Mouse (Mus musculus): ENCODE data around the gene Gsto1.

Gene Gsto1

GRCm38 (mm10) chr19:47888037-47888436, 33.3 kb downstream of the Gsto1 start:
- in situ Hi-C loops (cut with MboI, MseI): no loop called here

GRCm38 (mm10) chr19:47890489-47891130, 35.8 kb downstream of the Gsto1 start:
- in situ Hi-C loops (cut with MboI, MseI): no loop called here

- in situ Hi-C loops (cut with MboI, MseI): no loop called here
These were observed 37.0 kb downstream of the Gsto1 start for GRCm38 (mm10) chr19:47891562-47892312.

GRCm38 (mm10) chr19:47893092-47893491, 38.3 kb downstream of the Gsto1 start:
- in situ Hi-C loops (cut with MboI, MseI): no loop called here

GRCm38 (mm10) chr19:47898472-47899079, 43.8 kb downstream of the Gsto1 start:
- in situ Hi-C loops (cut with MboI, MseI): no loop called here

GRCm38 (mm10) chr19:47900012-47900411, 45.2 kb downstream of the Gsto1 start:
- in situ Hi-C loops (cut with MboI, MseI): no loop called here

GRCm38 (mm10) chr19:47900558-47900957, 45.8 kb downstream of the Gsto1 start:
- in situ Hi-C loops (cut with MboI, MseI): no loop called here

GRCm38 (mm10) chr19:47902316-47903201, 47.8 kb downstream of the Gsto1 start:
- in situ Hi-C loops (cut with MboI, MseI): no loop called here

- in situ Hi-C loops (cut with MboI, MseI): no loop called here
These were observed 48.9 kb downstream of the Gsto1 start for GRCm38 (mm10) chr19:47903679-47904078.

- in situ Hi-C loops (cut with MboI, MseI): no loop called here
These were observed 50.3 kb downstream of the Gsto1 start for GRCm38 (mm10) chr19:47905081-47905480.

GRCm38 (mm10) chr19:47905603-47906002, 50.8 kb downstream of the Gsto1 start:
- in situ Hi-C loops (cut with MboI, MseI): no loop called here

- in situ Hi-C loops (cut with MboI, MseI): no loop called here
These were observed 52.8 kb downstream of the Gsto1 start for GRCm38 (mm10) chr19:47907596-47907995.

GRCm38 (mm10) chr19:47908961-47909371, 54.2 kb downstream of the Gsto1 start:
- in situ Hi-C loops (cut with MboI, MseI): no loop called here

GRCm38 (mm10) chr19:47909387-47910116, 54.8 kb downstream of the Gsto1 start:
- in situ Hi-C loops (cut with MboI, MseI): loop anchor here (10.0 kb wide), 1 partner anchor 405 kb away; no protein-coding TSS in a partner anchor

- in situ Hi-C loops (cut with MboI, MseI): loop anchor here (10.0 kb wide), 1 partner anchor 405 kb away; no protein-coding TSS in a partner anchor
These were observed 55.4 kb downstream of the Gsto1 start for GRCm38 (mm10) chr19:47910117-47910618.

- in situ Hi-C loops (cut with MboI, MseI): loop anchor here (10.0 kb wide), 1 partner anchor 406 kb away; no protein-coding TSS in a partner anchor
These were observed 56.0 kb downstream of the Gsto1 start for GRCm38 (mm10) chr19:47910751-47911150.

- in situ Hi-C loops (cut with MboI, MseI): loop anchor here (10.0 kb wide), 1 partner anchor 409 kb away; no protein-coding TSS in a partner anchor
These were observed 58.6 kb downstream of the Gsto1 start for GRCm38 (mm10) chr19:47913344-47913743.

- in situ Hi-C loops (cut with MboI, MseI): loop anchor here (10.0 kb wide), 1 partner anchor 409 kb away; no protein-coding TSS in a partner anchor
These were observed 59.4 kb downstream of the Gsto1 start for GRCm38 (mm10) chr19:47914191-47914590.

Measured in T-helper 2 cell (primary cell).